Mouse (Mus musculus) spleen, adult 18-20 months (tissue): ENCODE data around the gene Bpifb2.

Experiments
- DNase-seq, 2 experiments: peaks; one replicate each; pipeline ENCODE4 v3.0.0; 2022; ENCODE audit warnings: mixed read lengths in 2 of 2

Bpifb2 gene

GRCm38 (mm10) chr2:153935348-153935747 lies 60.5 kb downstream of the Bpifb2 start:
- DNase-seq, result no peak

DNA sequence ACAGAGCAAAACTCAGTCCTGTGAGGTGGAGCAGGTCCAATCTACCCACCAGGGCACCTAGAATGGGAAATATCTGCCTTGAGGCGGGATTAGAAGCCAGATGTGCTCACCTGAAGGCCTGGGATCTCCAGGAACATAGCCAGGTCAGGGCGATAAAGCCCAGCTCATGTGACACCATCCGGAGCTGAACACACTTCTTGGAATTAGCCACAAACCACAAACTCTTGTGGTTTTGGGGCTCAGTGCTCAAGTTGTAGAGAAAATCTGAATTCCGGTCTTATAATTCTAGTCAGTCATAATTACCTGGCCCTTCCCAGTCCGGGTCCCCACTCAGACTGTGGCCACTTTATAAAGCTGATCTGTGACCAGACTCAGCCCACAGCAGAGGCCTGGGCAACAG lies 63.0 kb downstream of the Bpifb2 start, which contains the start of gene Bpifb4:
Gene Bpifb4, plus strand, starts transcription at position 370 of the 400 bp plus-strand sequence.
- no peak for DNase-seq

DNA sequence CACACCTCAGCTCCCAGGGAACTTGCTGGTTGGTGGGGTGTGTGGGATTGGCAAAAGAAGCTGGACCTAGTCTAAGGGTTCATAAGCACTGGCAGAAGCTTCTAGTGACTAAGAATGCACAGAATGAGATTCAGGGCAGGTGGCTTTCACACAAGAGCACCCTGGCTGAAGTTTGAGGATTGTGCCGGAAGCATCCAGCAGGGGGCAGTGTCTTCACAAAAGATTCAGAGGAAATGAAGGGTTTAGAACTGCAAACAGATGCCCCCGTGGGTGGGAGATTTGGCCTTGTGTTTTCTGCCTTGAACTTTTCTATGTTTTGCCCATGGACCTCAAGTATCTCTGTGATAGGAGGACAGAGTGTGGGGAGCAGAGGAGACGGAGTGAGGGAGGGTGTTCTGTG lies 68.7 kb downstream of the Bpifb2 start:
- peak in 1 of 2 experiments; percentile 49 for DNase-seq

- no peak for DNase-seq
Measured at GRCm38 (mm10) chr2:153944567-153944966, 69.7 kb downstream of the Bpifb2 start.
